Mouse (Mus musculus) C2C12 (cell line): Measurements from ENCODE around the gene Cse1l.

Experiments
- CEBPB ChIP-seq: IDR thresholded peaks from one replicate; pipeline ENCODE4 v1.6.1; 2011; ENCODE audit warnings: low read depth, mild to moderate bottlenecking, control low read depth, moderate library complexity
- CTCF ChIP-seq: IDR thresholded peaks from one replicate; pipeline ENCODE4 v1.5.1; 2011; ENCODE audit not compliant: control insufficient read depth, insufficient read depth, insufficient read length
- MAX ChIP-seq: IDR thresholded peaks from one replicate; pipeline ENCODE4 v1.6.1; 2011; ENCODE audit warnings: mild to moderate bottlenecking, control low read depth

GRCm38 (mm10) chr2:166874675-166875280 is 31.1 kb upstream of the Cse1l start:
- no peak for TF ChIP-seq CTCF
- no peak for TF ChIP-seq CEBPB
- no peak for TF ChIP-seq MAX
